Mouse (Mus musculus) liver, adult 2 months (tissue): ENCODE measurements at regions not wholly inside any gene's neighbourhood (a gene's known extent, or its start where the extent isn't known, plus 50 kb on each side); places are given as distances from the start of the nearest gene placed in this dataset.

Source experiments
- CTCF ChIP-seq: fragments of 200-500 bp; IDR thresholded peaks from 2 replicates; pipeline ENCODE4 v1.5.1; 2011; ENCODE audit warnings: low read depth, low read length, control low read depth
- POLR2A ChIP-seq: fragments of 200-500 bp; IDR thresholded peaks from 2 replicates; pipeline ENCODE4 v1.6.1; 2011; ENCODE audit warnings: low read length, control low read depth; ENCODE audit not compliant: insufficient read depth; ENCODE audit errors: extremely low read depth

DNA sequence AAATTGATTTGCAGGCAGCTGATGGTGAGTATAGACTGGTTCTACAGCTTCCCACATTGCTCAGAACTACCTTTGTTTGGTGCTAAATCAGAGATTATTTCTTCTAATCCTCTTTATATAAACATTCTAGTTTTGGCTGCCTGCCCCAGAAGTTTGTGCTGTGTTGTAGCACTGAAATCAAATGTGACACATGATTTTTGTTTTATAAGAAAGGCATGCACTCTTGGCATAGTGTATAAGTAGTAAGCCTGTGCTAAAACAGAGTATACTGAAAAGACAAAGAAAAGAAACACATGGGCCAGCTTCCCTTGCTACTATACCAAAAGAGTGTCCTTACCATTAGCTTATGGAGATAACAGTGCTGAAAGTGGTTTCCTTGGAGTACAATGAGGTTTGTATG, 1542.9 kb upstream of the Slc10a2 start:
- no peak for TF ChIP-seq CTCF
- TF ChIP-seq POLR2A: no peak
